Mouse (Mus musculus) heart, adult 2 months (tissue): ENCODE data around the gene Car12.

Experiments used
- CTCF ChIP-seq: fragments of 200-600 bp; IDR thresholded peaks from 2 replicates; pipeline ENCODE4 v1.8.1; 2022; ENCODE audit warnings: antibody characterized with exemption, mild to moderate bottlenecking, moderate library complexity
- EP300 ChIP-seq: fragments of 200-500 bp; IDR thresholded peaks from 2 replicates; pipeline ENCODE4 v1.6.1; 2011; ENCODE audit warnings: low read depth, low read length, control low read depth; ENCODE audit not compliant: insufficient read depth
- POLR2A ChIP-seq: fragments of 200-500 bp; IDR thresholded peaks from 2 replicates; pipeline ENCODE4 v1.6.1; 2011; ENCODE audit warnings: mild to moderate bottlenecking, low read depth, low read length, control low read depth; ENCODE audit not compliant: insufficient read depth

DNA sequence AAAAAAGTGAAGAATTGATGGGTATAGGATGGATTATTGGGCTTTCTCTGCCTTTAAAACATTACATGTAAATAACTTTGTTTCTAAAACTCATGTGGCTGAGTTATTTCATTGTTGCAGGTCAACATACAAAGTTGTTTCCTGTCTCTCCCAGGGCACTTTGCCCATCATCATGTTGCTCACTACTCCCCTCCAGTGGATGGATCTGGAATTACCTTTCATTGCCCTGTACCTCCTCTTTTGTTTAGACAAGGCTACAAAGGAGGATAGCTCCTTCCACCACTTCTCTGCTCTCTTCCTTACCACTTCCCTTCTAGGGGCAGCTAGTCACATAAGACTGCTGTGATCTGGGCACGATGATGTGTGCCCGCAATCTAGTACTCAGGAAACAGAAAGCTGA lies 7.7 kb upstream of the Car12 start:
- peak; percentile 89 for TF ChIP-seq CTCF
- no peak for TF ChIP-seq EP300
- TF ChIP-seq POLR2A = no peak
